Mouse (Mus musculus): ENCODE data around the gene Khdrbs2.

Khdrbs2 gene

DNA sequence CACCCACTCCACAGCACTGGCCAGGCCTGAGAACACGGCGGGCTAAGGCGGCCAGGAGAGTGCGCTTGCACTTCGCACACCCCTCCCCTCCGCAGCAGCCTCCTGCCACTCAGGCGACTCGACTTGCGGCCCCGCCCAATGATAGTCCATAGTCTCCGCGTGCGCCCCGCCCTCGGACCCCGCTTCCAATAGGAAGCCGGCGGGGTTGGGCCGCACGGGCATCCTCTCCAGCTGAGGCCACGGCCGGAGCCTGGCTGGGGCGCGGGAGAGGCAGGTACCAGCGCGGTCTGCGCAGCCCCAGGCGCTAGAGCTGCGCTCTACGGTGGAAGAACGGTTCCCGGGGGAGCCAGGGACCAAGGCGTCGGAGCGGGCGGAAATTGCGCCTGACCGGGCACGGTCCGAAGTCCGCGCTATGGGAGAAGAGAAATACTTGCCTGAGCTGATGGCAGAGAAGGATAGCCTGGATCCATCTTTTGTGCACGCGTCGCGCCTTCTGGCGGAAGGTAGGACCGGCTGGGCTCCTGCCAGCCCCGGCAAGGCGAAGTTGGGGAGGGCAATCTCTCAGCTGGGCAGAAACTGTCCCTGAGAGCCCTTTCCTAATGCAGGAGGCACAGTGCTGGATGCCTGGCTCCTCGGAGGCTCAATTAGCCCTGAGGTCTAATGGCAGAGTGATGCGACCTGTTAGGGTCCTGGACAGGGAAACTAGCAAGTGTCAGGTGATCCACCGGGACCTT lies at the start of gene Khdrbs2:
Khdrbs2 (plus strand) TSS at position 209 of the 734 bp plus-strand sequence.
- DNase-seq (ENCODE audit: low read depth in 1 of 2, low spot score in 2 of 2) = no peak

DNA sequence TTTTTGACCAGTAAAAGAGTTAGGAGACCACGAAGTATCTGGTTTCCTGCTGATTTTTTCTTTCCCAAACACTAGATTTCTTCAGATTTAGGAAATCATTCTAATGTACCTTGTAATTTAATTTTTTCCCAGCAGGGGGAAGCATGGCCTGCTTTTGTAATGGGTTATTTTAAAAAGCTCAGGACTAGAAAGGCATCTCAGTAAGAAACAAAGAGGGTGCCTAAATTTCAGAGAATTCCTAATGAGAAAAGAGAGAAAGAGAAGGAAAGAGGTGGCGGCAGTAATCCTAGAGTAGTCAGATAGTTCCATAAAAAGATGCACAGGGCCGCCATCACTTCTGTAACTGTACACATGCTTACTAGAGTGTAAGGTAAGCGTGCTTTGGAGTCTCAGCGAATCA lies 2.1 kb downstream of the Khdrbs2 start:
- DNase-seq (ENCODE audit: low read depth in 1 of 2, low spot score in 2 of 2) = no peak

DNA sequence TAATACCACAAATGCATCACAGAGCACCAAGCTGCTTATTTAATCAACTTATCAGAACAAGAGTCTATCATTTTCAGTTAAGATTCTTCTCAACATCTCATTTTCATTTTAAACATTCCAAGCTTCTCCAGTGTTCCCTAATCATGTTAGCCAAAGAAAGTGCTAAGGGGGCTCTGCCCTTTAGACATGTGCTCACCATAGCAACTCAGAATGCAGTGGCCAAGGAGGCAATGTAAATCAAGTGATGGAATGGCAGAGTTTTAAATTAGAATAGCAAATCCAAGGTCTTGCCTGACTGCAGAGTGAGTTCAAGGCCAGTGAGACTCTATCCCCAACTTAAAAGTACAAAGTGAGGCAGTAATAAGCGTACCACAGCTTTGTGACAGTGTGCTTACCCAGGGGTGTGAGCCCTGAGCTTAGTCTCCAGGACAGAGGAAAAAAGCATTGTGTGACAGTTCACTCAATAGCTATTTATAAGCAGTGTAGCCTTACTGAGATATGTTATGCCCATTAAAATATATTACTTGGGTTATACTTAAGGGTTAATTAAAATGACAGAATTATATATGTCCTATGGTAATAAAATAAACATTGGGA lies 27.2 kb downstream of the Khdrbs2 start:
- DNase-seq (ENCODE audit: low read depth in 1 of 2, low spot score in 2 of 2) = no peak

DNA sequence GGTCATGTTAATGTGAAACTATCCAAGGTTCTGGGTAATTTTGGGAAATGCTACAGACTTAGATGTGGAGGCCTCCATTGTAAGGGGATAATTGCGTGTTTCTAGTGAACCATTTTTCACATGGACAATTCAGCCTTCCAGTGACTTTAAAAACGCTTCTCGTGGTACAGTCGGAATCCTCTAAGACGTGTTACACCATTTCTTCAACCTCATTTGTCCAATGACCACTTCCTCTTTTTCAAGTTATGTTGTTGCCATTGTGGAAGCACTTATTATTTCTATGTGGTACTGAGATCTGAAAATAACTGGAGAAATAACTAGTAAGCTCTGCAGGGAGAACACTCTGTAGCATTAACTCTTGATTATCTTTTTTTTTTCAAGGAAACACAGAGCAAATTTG lies 75.9 kb downstream of the Khdrbs2 start:
- no peak for DNase-seq (ENCODE audit: low read depth in 1 of 2, low spot score in 2 of 2)

DNA sequence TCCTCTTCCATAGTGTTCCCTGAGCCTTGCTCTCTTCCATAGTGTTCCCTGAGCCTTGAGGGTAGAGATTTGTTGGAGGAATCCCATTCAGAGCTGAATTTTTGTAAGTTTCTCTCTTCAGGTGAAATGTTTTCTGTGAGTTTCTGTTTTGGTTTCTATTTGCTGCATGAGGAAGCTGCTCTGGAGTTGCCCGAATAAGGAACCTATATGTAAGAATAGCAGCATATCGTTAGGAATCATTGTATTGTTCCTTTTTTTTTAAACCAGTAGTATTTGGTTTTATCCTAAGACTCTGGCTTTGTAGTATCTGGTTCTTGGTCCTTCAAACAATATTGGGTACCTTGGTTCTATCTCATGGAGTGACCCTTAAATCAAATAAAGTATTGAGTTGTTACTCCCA lies 77.1 kb downstream of the Khdrbs2 start:
- no peak for DNase-seq (ENCODE audit: low read depth in 1 of 2, low spot score in 2 of 2)

DNA sequence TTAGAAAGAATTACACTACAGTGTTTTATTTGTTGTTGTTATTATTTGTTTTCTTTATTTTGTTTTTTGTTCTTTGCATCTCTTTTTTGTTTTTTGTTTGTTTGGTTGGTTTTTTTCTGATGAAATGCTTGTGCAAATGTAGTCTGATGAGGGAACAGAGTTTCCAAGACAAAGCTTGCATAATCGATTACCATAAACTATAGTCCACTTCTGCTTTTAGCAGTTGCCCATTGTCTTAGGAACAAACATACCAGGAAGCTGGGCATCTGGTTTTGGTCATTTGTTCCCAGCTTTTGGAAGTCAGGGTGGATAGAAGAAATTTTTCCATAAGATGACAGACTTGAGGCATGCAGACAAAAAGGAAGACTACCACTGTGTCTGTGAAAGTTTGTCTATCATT lies 77.8 kb downstream of the Khdrbs2 start:
- DNase-seq (ENCODE audit: low read depth in 1 of 2, low spot score in 2 of 2) = no peak

DNA sequence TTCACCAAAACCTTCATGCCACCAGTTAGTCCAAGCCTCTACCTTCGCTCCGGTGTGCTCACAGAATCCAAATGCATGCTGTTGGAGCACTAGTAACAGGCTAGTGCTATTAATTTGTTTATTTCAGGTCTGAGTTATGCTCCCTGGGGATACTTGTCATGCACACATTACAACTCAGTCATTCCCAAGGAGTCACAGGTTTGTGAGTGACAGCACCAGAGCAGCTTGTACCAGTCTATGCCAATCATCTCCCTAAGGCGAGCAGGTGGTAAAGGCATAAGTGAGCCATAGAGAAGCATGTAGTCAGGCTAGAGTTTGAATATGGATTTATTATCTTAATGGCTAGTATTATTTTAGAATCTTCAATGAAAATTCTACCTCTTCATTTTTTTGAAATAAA lies 86.4 kb downstream of the Khdrbs2 start:
- no peak for DNase-seq (ENCODE audit: low read depth in 1 of 2, low spot score in 2 of 2)

DNA sequence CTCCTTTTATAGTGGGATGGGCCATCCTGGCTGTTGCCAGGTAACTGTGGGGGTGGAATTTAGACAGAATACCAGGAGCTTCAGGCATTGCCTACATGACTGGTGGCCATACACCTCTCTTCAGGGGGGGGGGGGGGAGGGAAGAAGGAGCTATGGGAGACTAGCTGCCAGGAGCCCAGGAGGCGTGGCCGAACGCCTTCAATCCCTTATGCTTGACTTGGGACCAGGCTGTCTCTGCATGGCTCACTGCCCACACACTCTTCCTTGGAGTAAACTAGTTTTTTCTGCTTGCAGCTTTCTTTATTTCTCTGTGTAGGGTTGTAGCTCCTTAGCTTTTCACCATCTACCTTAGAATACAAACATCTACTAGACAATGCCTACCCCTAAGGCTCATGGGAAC lies 98.0 kb downstream of the Khdrbs2 start:
- no peak for DNase-seq (ENCODE audit: low read depth in 1 of 2, low spot score in 2 of 2)

DNA sequence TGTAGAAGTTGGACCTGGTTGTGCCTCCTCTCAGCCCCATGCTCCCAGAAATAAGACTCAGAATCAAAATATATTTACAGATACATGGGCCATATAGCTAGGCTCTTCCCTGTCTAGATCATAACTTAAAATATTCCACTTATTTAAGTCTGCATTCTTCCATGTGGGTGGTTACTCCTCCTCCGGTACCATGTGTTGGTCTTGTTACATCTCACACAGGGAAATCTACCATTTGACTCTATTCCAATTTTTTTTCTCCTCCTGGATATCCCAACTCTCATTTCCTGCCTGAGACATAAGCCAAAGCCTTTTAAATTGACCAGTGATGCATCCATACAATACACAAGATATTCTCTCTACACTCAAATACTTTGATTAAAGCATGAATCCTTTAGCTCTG lies 122.2 kb downstream of the Khdrbs2 start:
- DNase-seq (ENCODE audit: low read depth in 1 of 2, low spot score in 2 of 2) = no peak

DNA sequence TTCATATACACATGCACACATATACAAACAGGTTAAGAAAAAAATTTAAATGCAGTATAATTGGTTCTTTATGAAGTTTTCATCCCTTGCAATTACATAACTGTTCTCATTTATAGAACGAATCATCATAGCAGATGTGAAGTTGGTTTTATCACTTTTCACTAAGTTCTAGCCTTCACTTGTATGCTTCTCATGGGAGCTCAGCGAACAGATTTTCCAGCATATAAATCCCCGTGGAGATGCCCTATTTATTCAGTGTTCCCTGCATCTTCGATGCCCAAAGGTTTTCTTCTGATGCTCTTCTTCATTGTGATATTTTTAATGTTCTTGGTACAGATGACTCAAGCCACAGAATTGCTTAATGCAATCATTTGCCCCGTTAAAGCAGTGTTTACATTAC lies 128.9 kb downstream of the Khdrbs2 start:
- DNase-seq (ENCODE audit: low read depth in 1 of 2, low spot score in 2 of 2) = no peak

DNA sequence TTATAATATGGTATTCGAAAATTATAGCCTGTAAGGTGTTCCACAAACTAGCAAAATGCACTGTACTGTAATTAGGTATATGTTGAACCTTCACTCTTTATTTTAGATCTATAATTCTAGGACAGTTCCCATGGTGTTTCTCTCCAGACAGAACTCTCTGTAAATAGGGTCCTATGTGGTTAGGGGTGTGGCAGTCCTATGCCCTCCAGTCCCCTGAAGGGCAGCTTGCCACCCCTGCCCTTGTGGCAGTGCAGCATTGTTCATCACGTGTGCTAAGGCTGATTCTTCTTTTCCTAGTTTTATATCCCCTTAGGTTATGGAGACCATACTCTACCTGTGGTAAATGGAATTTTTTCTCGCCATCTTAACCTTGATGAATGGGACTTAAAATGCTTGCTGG lies 136.6 kb downstream of the Khdrbs2 start:
- no peak for DNase-seq (ENCODE audit: low read depth in 1 of 2, low spot score in 2 of 2)

DNA sequence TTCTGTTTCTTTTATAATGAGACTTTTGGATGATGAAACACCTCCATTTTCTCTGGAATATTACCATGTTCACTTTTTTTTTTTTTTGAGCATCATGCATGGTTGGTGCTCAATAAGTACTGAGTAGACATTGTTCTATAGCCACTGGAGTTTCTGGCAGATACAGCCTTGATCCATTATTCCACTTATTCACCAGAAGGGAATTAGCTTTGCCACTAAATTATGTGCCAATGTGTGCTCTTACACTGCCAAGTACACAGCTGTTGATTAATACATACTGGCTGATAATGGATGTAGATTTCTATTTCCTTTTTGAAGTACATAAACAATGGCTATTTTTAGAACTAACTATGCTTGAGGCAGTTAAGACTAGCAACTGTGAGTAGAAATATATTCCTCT lies 137.1 kb downstream of the Khdrbs2 start:
- DNase-seq (ENCODE audit: low read depth in 1 of 2, low spot score in 2 of 2) = no peak

DNA sequence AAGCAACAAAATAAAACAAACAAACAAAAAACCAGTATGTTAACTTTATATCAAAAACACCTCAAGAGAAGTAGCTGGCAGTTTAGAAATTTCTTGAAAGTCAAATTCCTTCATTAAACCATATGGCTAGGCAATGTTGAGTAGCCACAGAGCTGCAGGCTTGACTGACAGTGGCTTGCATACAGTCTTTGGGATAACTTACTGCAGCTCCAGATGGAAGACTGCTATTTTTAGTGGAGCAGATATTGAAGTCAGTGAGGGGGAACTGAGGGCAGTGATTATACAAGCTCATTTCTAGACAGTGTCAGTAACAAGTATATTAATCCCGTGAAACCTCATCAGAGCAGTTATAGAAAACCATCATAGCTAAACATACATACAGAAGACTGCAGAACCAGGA lies 166.6 kb downstream of the Khdrbs2 start:
- no peak for DNase-seq (ENCODE audit: low read depth in 1 of 2, low spot score in 2 of 2)

DNA sequence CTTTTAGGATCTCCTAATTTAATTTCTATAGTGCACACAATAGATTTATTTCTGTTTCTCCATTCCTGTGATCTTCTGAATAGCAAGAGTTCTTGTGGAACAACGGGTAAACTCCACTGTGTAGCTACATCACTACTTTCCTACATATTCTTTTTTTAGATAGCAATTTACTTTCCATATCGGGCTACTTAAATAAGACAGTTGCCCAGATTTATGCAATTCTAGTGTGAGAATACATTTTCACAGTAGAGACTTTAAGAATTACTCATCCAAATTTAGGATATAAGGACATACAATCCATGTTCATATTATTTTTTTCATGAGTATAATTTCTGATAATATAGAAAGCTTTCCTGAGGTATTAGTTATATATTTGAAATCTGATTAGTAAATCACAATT lies 175.0 kb downstream of the Khdrbs2 start:
- no peak for DNase-seq (ENCODE audit: low read depth in 1 of 2, low spot score in 2 of 2)

DNA sequence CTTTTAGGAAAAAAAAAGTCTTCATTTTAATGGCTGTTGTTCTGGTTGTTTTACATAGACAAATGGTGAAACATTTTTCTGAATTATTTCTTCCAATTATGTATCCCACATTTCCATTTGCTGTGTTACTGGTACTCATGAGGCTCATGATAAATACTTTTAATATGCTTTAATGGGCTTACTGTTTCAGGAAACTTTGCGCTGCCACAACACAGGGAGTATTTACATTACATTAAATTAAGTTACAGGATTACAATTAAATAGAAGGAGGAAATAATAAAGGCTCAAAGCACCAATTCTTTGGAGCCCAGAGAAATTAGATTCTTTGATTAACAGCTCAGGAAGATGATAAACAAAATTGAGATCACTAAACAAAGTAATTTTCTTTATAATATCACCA lies 179.6 kb downstream of the Khdrbs2 start:
- no peak for DNase-seq (ENCODE audit: low read depth in 1 of 2, low spot score in 2 of 2)

DNA sequence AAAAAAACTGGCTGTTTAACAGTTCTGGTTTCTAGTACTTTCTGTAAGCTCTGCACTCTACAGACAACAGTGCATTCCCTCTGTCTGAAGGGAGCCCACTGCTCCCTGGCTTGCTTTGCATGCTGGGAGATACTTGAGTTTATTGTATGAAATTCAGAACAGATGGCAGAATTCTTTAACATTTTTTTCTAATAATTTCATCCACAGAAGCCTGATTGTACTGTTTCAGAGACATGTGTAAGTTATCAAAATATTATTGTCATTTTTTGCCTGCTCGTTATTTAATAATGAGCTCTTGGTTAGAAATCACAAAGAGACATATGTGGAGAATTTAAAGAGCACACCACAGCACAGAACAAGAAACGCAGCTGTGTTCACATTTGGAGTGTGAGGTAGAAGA lies 191.0 kb downstream of the Khdrbs2 start:
- DNase-seq (ENCODE audit: low read depth in 1 of 2, low spot score in 2 of 2) = no peak

DNA sequence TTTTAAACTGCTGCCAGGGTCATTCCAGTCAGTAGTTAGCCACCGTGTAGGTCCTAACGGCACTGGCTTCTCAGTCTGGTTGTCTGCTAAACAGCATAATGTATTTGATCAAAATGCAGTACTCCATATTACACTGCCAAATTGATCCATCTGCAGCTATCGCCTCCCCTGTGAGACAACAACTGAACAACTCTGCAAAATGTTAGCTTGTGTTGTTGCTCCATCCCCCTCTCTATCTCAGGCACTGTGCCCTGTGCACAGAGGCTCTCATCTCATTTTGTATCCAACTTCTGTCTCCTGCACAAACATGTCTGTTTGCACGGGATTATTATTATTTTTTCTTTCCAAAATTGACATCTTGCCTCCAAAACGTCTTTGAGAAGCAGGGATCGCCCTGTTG lies 225.0 kb downstream of the Khdrbs2 start:
- no peak for DNase-seq (ENCODE audit: low read depth in 1 of 2, low spot score in 2 of 2)

DNA sequence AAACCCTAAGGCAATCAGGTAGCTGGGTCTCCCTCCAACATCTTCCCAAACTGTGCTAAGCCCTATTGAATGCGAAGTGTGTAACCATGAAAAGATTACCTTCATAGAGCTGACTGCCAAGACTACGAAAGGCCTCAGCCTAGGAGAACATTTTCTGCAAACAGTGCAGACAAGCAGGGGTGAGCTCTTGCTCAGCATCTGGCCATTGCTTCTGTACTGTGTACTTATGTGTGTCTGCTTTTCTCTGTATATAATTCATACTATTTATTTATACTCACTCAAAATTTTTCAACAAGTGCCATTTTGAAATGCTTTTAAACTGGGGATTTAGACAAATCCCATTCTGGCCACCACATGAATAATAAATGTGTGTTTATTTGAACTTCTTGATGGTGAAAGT lies 235.1 kb downstream of the Khdrbs2 start:
- no peak for DNase-seq (ENCODE audit: low read depth in 1 of 2, low spot score in 2 of 2)

DNA sequence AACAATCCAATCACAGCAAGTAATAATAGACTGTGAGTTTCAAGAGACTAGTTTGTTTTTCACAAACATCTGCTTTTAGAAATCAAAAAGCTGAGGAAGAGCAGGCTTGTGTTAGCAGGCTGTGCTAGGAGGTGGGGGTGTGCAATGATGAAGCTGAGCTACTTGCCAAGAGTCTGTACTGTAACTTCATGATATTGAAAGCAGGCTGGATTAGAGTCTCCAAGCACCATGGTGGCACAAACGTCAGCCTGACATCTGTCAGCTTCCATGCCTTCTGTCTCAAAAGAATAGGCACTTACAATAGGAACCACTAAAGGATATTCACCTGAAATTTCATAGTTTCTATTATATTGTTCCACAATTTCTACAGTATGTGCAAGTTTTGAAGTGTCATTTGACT lies 255.9 kb downstream of the Khdrbs2 start:
- no peak for DNase-seq (ENCODE audit: low read depth in 1 of 2, low spot score in 2 of 2)

DNA sequence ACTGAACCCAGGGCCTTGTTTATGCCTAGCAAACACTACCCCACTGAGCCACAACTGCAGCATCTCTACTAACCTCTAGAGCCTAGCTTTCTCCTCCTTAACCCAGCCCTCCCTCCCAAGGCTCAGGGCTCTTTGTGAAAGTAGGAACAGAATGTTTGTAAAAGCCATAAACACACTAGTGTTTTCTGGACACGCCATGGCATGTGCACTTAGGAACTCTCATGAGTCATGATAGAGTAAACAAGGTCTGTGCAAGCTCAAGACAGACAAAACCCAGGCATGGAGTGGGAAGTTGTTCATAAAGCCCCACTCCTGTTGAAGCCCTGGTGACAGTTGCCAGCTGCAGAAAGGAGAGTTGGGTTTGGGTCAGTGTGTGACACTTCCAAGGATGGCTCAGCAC lies 257.0 kb downstream of the Khdrbs2 start:
- DNase-seq (ENCODE audit: low read depth in 1 of 2, low spot score in 2 of 2) = no peak

DNA sequence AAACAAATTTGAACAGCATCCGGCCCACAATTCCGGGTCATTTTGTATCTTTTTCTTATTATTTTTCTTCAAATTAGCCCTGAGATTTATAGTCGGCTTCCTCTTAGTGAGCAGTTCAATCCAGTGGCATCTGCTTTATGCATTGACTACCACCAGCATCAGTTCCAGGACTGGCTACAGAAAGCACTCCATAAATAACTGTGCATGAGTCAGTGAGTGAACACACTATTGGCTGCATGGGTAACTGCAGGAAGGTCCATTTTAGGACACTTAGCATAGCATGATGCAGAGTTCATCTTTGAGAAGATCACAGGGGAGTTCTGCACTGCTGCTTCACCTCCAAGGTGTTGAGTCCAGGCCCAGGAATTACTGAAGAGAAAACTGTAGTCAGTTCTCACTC lies 258.0 kb downstream of the Khdrbs2 start:
- DNase-seq (ENCODE audit: low read depth in 1 of 2, low spot score in 2 of 2) = no peak

DNA sequence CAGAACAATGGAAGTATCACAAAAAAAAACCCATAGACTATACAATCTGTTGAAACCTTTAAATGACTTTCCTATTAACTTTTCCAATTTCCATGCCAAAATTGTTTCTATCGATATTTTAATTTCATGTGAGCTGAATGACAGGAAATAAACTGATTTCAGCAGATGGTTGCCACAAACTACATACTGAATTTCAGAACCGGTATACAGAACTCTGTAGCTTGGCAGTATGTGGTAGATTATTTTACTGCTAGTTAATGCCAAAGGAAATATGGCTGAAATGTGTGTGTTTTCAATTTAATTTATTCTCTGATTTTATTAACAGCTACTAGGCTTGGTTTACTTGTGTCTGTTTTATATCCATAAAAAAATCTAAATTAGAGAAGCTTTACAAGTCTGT lies 260.6 kb downstream of the Khdrbs2 start:
- no peak for DNase-seq (ENCODE audit: low read depth in 1 of 2, low spot score in 2 of 2)

DNA sequence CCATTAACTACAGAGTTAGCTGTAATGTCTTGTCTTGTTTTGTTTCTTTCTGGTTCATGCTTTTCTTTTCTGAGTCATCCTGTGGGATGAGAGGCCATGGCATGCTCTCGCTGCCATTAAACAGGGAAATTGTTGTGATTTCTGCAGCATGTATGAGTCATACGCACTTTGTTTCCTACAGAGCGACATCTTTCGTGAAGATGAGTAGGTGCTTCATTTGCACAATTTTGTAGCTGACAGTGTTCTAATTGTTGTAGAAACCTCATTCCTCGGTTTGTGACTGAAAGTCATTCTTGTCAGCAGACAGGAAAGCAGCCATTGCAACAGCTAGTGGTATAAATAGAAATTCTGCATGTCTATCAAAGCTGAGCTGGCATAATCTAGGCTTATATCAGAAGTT lies 271.4 kb downstream of the Khdrbs2 start:
- no peak for DNase-seq (ENCODE audit: low read depth in 1 of 2, low spot score in 2 of 2)

Measured in monocyte, adult 2 months (primary cell).